Mouse (Mus musculus) cerebellum, adult 8-10 months (tissue): ENCODE measurements around the gene Ghr.

Experiments used
- DNase-seq: peaks from one replicate; pipeline ENCODE4 v3.0.0; 2022

Ghr gene

GRCm38 (mm10) chr15:3281216-3281615 lies 302.1 kb downstream of the Ghr start:
- no peak for DNase-seq

- DNase-seq: no peak
Measured at GRCm38 (mm10) chr15:3279242-3279641, 304.1 kb downstream of the Ghr start.

DNA sequence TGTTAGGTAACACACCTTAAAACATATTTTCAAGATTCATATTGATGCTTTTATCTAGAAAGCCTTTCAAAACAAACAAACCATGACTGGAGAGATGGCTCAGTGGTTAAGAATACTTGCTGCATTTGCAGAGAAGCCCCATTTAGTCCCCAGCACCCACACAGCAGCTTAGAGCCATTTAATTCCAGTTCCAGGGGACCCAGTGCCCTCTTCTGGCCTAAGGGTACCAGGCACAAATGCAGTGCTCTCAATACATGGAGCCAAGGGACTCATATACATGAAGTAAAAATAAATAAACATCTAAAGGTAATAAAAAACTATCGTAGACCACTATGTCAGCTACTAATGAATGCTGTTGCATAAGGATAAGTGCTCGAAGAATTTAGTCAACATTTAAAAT lies 305.9 kb downstream of the Ghr start:
- no peak for DNase-seq

DNA sequence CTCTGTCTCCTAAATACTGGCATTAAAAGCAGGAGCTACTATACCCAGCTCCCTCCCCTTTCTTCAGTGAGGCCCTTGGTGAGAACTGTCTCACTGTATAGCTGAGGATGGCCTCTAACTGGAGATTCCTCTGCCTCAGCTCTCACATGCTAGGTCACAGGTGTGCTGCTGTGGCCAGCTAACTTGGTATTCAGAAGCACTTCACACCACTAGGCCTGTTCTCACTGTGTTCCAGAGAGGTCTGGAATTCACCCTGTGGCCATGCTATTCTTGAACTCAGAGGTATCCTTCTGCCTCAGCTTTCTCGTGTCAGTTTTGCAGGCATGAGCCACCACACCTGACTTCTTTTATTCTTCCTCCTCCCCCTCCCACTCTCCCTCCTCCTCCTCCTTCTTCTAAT lies 310.1 kb downstream of the Ghr start:
- DNase-seq: no peak

- no peak for DNase-seq
Measured at GRCm38 (mm10) chr15:3271216-3271615, 312.1 kb downstream of the Ghr start.

DNA sequence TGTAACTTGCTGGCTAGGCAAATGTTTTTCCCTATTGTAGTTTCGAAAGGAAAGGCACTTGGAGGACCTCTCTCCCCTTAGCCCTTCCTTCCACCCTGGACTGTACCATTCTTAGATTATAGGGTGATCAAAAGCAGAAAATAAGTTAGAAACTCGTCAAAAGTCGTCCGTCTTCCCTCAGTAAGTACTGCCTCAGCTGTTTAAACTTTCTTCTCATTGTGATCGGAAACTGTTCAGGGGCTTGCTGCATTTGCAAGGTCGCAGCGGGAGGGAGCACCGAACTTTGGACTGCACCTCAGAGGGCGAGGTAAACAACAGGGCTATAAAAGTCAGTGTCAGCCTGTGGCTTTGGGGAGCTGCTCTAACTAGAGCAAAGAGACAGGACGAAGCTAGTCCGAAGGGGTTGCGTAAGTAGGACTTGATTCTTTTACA lies 312.6 kb downstream of the Ghr start:
- peak; percentile 12 for DNase-seq

DNA sequence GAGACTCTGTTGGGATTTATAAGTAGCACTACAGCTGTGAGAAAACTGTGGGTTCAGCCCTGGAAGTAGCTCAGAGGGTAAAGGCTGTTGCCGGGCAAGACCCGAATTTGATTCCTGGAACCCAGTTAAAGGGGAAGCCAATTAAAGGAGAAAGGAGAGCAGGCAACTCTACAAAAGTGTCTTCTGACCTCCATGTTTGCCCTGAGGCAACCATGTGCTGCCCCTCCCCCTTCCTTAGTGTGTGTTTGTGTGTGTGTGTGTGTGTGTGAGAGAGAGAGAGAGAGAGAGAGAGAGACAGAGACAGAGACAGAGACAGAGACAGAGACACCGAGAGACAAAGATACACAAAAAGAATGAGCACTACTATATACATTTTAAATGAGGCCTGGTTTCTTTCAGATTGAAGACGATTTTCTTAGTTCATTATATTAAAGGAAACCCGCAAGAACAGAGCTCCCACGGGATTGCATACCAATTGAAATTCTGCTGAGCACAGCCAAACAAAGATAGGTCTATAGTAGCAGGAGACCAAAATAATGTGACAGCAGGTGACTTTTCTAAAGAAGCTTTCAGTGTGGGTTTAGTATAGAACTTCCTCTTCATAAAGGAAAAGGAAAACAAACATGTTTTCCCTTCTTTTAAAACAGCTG lies 313.2 kb downstream of the Ghr start:
- no peak for DNase-seq

DNA sequence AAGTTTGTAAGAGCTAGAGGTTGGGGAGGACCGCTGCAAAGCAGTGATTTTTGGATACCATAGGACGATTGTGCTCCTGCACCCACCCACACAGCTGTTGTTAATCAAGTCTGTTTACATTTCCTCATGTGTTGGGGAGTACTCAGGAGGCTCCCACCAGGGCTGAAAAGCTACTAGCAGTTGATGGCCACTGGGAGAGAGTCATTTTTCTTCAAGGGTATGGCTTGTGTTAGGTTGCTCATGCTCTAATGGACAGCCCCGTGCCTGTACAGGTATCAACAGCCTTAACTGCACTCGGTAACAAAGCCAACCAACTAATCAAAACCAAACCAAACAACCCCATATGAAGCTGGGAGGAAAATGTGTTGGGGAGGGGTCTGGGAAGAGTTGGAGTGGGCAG lies 313.8 kb downstream of the Ghr start:
- DNase-seq: no peak

- DNase-seq: no peak
Measured at GRCm38 (mm10) chr15:3268247-3268646, 315.0 kb downstream of the Ghr start, which contains the start of gene Selenop. Gene Selenop, plus strand, starts transcription at chr15:3268547.
